1 mouse cellular context compared by ENCODE assay signal in genomic region chr17:47511111-47512020, GRCm38 (mm10).
TF ChIP-seq lines count a peak whose summit lies in the region.

No protein-coding gene starts in this region.

TF ChIP-seq in MEL, 35 proteins besides CTCF, POLR2A, EP300 and RAD21 (continued from another document):
- TF ChIP-seq HCFC1 (IDR thresholded peaks at IDR 0.05; ENCODE audit: low read depth, low read length) (peak; percentile 65), MXI1 (IDR thresholded peaks at IDR 0.05; ENCODE audit: low read depth, low read length) (peak; percentile 45; the same call in 1 of the 2 replicates), ELF1 (IDR thresholded peaks at IDR 0.05; ENCODE audit: low read depth, low read length) (peak; percentile 7; the same call in 1 of the 2 replicates), POLR2AphosphoS5 (IDR thresholded peaks at IDR 0.05; ENCODE audit: borderline replicate concordance, low read depth, low read length) (no peak), USF1 (IDR thresholded peaks at IDR 0.05; ENCODE audit: low read depth, low read length) (peak; percentile 65; the same call in 1 of the 2 replicates), NELFE (IDR thresholded peaks at IDR 0.05; ENCODE audit: low read depth, low read length) (no peak), CHD1 (IDR thresholded peaks at IDR 0.05; ENCODE audit: low read depth, low read length) (no peak), MYC (IDR thresholded peaks at IDR 0.05; ENCODE audit: low read depth, low read length) (peak; percentile 54; the same call in 1 of the 2 replicates), ZNF384 (IDR thresholded peaks at IDR 0.05; ENCODE audit: low read depth, low read length) (peak; percentile 49), UBTF (IDR thresholded peaks at IDR 0.05; ENCODE audit: borderline replicate concordance, insufficient read depth, low read depth, low read length) (no peak), MAFK (IDR thresholded peaks at IDR 0.05; ENCODE audit: borderline replicate concordance, low read depth, low read length) (no peak)
